Mouse (Mus musculus): ENCODE results near the gene Srgap3. TPM values are rescaled to one million over a fixed set of nuclear protein-coding genes. Genes with fewer than 3 reads are reported as not detected.

The Srgap3 gene
- polyA plus RNA-seq, 1 experiment, result 77.3 TPM

DNA sequence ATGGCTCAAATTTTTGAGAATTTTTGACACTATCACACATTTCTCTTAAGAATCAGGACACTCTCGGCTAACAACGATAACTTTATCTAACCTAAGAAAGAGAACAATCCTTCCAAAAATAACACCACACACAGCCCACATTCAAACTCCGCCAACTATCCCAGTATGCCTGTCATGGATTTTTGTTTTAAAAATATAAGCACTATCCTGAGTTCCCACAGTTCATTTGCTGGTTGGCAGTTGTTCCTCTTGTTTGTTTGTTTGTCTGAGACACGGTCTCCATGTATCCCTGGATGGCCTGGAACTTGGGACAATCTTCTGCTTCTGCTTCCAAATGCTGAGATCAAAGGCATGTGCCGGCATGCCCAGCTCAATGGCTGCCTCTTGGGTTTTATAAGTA is 205.3 kb downstream of the Srgap3 start:
- TF ChIP-seq CTCF (IDR thresholded peaks at IDR 0.05; ENCODE audit: insufficient read depth, low read depth, low read length), result no peak
- TF ChIP-seq POLR2A (IDR thresholded peaks at IDR 0.05; ENCODE audit: insufficient read depth, low read depth, low read length), result no peak
- Histone ChIP-seq H3K4me1 (ENCODE audit: control insufficient read depth, insufficient read depth, low read length) (no peaks in the 10 kb centered on the region), H3K4me3 (ENCODE audit: insufficient read depth, low read depth, low read length) (no peak overlapping the region), H3K27ac (ENCODE audit: insufficient read depth, low read depth, low read length) (no peak overlapping the region)
- WGBS, result 42% methylated on average over 5 of the region's 5 CpGs

DNA sequence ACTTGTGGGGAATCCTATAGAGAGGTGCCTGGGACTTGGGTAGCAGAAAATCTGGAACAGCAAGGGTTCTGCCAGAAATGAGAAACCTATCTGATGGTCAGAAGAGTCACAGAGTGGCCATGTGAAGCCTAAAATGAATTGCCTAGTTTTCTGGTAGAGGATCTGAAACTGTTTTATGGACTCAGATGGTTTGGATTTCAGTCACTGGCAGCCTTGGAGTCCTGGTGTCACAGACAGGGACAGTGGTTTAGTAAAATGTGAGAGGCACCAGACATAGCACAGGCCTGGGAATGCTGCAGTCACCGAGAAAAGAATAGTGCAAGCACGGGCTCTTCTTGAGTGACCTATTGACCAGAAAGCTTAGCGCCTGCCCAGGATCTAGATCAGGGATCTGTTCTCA is 207.4 kb downstream of the Srgap3 start:
- WGBS, result 93% methylated on average over 3 of the region's 3 CpGs
- Histone ChIP-seq H3K27ac (ENCODE audit: insufficient read depth, low read depth, low read length) (no peak overlapping the region), H3K4me1 (ENCODE audit: control insufficient read depth, insufficient read depth, low read length) (no peaks in the 10 kb centered on the region), H3K4me3 (ENCODE audit: insufficient read depth, low read depth, low read length) (no peak overlapping the region)
- TF ChIP-seq CTCF (IDR thresholded peaks at IDR 0.05; ENCODE audit: insufficient read depth, low read depth, low read length) (no peak), POLR2A (IDR thresholded peaks at IDR 0.05; ENCODE audit: insufficient read depth, low read depth, low read length) (no peak)

DNA sequence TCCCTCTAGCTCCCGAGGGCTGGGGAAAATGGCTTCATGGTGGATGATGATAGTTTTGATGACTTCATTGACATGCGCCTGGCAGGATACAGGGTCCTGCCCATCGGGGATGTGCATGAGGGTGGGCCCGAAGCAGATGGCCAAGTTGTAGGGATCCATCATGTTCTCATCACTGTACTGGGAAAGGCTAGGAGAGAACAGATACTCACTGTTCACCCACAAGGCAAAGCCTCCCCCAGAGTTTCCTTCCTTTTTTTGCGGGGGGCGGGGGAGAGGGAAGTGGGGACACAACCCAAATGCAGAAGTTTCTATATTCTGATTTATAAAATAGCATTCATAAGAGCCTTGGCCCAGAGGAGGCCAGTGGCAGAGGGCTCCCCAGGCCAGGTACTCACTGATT is 208.1 kb downstream of the Srgap3 start:
- H3K4me1 ChIP-seq (ENCODE audit: control insufficient read depth, insufficient read depth, low read length), result no peaks in the 10 kb centered on the region
- no peak overlapping the region for H3K4me3 ChIP-seq (ENCODE audit: insufficient read depth, low read depth, low read length)
- WGBS, result 80% methylated on average over 6 of the region's 6 CpGs
- TF ChIP-seq POLR2A (IDR thresholded peaks at IDR 0.05; ENCODE audit: insufficient read depth, low read depth, low read length) (no peak), CTCF (IDR thresholded peaks at IDR 0.05; ENCODE audit: insufficient read depth, low read depth, low read length) (no peak)
- H3K27ac ChIP-seq (ENCODE audit: insufficient read depth, low read depth, low read length), result no peak overlapping the region

DNA sequence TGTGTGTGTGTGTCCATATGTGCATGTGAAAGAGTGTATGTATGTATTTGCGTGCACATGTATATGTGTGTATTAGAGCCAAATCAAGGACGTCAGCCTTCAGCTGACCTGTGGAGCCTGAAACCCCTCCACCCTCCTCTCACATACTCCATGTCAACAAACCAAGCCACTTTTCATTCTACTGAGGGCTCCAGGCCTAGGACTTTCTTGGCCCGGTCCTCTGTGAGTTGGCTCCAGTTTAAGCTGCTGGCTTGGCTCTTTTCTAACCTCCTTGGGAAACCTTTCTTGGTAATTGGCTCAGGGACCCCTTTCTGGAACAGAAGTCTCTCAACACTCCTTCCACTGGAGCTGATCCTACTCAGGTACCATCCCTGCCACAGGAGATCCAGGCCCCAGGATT is 210.6 kb downstream of the Srgap3 start:
- 47% methylated on average over 3 of the region's 3 CpGs for WGBS
- no peak overlapping the region for H3K27ac ChIP-seq (ENCODE audit: insufficient read depth, low read depth, low read length)
- H3K4me1 ChIP-seq (ENCODE audit: control insufficient read depth, insufficient read depth, low read length), result no peaks in the 10 kb centered on the region
- TF ChIP-seq CTCF (IDR thresholded peaks at IDR 0.05; ENCODE audit: insufficient read depth, low read depth, low read length) (no peak), POLR2A (IDR thresholded peaks at IDR 0.05; ENCODE audit: insufficient read depth, low read depth, low read length) (no peak)
- no peak overlapping the region for H3K4me3 ChIP-seq (ENCODE audit: insufficient read depth, low read depth, low read length)

DNA sequence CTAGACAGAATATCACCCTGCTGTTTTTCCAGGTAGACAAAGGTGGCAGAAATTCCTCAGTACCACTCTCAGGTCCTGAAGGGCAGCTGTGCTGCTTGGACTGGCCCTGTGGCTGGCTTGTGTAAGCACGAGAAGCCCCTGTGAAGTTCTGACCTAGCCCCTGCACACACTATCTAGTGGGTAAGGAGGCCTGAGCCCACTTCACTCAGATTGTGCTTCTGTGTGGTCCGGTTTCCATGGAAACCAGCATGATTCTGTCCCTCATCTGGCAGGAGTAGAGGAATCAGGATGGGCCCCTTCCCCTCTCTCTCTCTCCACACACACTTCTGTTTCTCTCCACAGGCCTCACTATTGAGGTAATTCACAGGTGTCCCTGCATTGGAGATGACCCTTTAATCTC is 212.0 kb downstream of the Srgap3 start:
- TF ChIP-seq POLR2A (IDR thresholded peaks at IDR 0.05; ENCODE audit: insufficient read depth, low read depth, low read length), result no peak
- peaks cover 2% of the 10 kb centered on the region; the same call in 1 of the 2 replicates for H3K4me1 ChIP-seq (ENCODE audit: control insufficient read depth, insufficient read depth, low read length)
- 88% methylated on average over 2 of the region's 2 CpGs for WGBS
- H3K27ac ChIP-seq (ENCODE audit: insufficient read depth, low read depth, low read length), result no peak overlapping the region
- H3K4me3 ChIP-seq (ENCODE audit: insufficient read depth, low read depth, low read length), result no peak overlapping the region

DNA sequence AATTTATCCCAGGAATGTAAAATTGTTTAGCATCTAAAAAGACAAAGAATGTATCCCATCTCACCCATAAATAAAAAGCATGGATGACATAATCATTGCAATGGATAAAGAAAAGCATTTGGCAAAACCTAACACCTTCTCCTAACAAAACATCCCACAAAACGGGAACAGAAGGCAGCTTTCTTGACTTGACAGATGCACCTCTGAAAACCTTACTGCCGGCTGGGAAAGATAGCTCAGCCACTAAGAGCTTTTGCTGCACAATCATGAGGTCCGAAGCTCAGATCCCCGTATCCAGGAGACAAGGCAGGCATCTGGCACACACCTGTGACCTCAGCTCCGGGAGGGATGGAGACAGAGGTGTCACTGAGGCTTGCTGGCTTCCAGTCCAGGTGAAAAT is 213.1 kb downstream of the Srgap3 start:
- 58% methylated on average over 5 of the region's 5 CpGs for WGBS
- H3K27ac ChIP-seq (ENCODE audit: insufficient read depth, low read depth, low read length), result no peak overlapping the region
- no peak overlapping the region for H3K4me3 ChIP-seq (ENCODE audit: insufficient read depth, low read depth, low read length)
- TF ChIP-seq CTCF (IDR thresholded peaks at IDR 0.05; ENCODE audit: insufficient read depth, low read depth, low read length), result no peak
- no peak for TF ChIP-seq POLR2A (IDR thresholded peaks at IDR 0.05; ENCODE audit: insufficient read depth, low read depth, low read length)
- H3K4me1 ChIP-seq (ENCODE audit: control insufficient read depth, insufficient read depth, low read length), result peaks cover 12% of the 10 kb centered on the region

DNA sequence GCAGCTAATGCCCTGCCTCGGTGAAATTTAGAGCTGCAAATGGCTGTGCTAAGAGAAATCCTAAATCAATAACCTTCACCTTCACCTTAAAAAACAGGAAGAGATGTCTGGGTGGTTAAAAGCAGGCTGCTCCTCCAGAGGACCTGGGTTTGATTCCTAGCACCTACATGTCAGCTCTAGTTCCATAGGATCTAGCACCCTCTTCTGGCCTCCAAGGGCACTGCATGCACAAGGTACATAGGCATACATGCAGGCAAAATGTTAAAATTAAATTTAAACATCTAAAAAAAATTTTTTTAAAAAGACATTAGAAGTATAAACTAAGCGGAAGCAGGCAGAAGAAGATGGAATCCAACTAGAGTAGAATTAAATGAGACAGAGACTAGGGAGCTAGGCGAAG is 214.6 kb downstream of the Srgap3 start:
- Histone ChIP-seq H3K4me3 (ENCODE audit: insufficient read depth, low read depth, low read length) (no peak overlapping the region), H3K27ac (ENCODE audit: insufficient read depth, low read depth, low read length) (no peak overlapping the region), H3K4me1 (ENCODE audit: control insufficient read depth, insufficient read depth, low read length) (peaks cover 17% of the 10 kb centered on the region)
- TF ChIP-seq POLR2A (IDR thresholded peaks at IDR 0.05; ENCODE audit: insufficient read depth, low read depth, low read length) (no peak), CTCF (IDR thresholded peaks at IDR 0.05; ENCODE audit: insufficient read depth, low read depth, low read length) (no peak)
- WGBS, result 85% methylated on average over 3 of the region's 3 CpGs

DNA sequence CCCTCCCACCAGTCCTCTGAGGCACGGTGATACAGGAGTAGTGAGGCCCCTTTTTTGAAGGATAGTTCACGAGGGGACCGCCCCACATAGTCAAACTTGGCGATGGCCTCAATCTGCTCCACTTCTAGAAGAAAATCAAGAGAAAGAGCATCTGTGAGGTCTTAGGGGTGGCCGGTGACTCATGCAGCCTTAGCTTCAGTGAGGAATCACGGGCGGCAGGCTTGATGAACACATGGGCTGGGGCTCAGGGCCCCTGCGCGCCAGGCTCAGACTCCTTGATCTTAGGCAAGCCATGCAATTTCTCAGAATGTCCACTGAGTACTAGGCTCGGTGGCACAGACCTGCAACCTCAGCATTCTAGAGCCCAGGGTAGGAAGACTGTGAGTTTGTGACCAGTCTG is 215.7 kb downstream of the Srgap3 start:
- H3K27ac ChIP-seq (ENCODE audit: insufficient read depth, low read depth, low read length), result no peak overlapping the region
- H3K4me3 ChIP-seq (ENCODE audit: insufficient read depth, low read depth, low read length), result no peak overlapping the region
- peaks cover 17% of the 10 kb centered on the region for H3K4me1 ChIP-seq (ENCODE audit: control insufficient read depth, insufficient read depth, low read length)
- WGBS, result 77% methylated on average over 10 of the region's 10 CpGs
- TF ChIP-seq CTCF (IDR thresholded peaks at IDR 0.05; ENCODE audit: insufficient read depth, low read depth, low read length), result no peak
- no peak for TF ChIP-seq POLR2A (IDR thresholded peaks at IDR 0.05; ENCODE audit: insufficient read depth, low read depth, low read length)

DNA sequence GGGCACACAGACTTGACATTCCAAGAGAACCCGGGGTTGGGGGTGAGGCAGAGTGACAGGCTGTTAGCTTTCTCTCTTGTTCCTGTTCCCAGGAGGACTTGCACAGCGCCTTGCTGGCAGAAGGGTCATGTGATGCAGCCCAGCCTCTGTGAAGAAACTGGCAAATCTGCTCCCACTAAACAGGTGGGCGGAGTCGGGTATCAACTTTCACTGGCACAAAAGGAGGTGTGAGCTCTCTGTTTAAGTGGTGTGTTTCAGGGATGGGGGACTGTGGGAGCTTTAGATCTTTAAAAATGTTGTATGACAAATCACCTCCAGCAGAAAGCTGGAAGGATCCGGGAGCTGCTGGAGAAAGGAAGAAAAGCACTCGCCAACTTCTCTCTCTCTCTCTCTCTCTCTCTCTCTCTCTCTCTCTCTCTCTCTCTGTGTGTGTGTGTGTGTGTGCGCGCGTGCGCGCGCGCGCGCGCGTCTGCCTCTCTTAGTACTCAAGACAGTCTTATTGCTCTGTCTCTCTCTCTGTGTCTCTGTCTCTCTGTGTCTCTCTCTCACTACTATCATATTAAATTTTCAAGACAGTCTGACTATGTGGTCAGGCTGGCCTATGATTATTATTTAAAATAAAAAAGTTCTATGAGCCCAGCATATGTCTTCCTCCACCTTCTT is 218.2 kb downstream of the Srgap3 start:
- TF ChIP-seq POLR2A (IDR thresholded peaks at IDR 0.05; ENCODE audit: insufficient read depth, low read depth, low read length) (no peak), CTCF (IDR thresholded peaks at IDR 0.05; ENCODE audit: insufficient read depth, low read depth, low read length) (no peak)
- Histone ChIP-seq H3K27ac (ENCODE audit: insufficient read depth, low read depth, low read length) (no peak overlapping the region), H3K4me1 (ENCODE audit: control insufficient read depth, insufficient read depth, low read length) (peaks cover 17% of the 10 kb centered on the region), H3K4me3 (ENCODE audit: insufficient read depth, low read depth, low read length) (no peak overlapping the region)
- 6% methylated on average over 17 of the region's 17 CpGs for WGBS

DNA sequence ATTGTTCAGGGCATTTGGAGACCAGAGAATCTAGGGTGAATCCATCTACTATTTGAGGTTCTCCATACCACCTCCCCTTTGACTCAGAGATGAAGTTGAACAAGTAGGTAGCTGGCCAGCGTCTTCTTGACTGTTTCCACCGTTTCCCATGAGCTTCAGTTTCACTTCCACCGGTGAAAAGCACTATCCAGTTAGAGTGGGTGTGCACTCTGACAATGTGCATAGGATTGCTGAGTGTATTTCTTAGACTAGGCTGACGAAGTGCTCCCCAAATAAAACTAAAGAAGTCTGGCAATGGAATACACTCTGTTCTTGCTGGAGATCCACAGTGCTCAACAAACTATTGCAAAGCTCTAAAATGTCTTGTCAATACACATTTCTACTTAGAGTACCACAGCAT is 221.6 kb downstream of the Srgap3 start:
- 71% methylated on average over 4 of the region's 4 CpGs for WGBS
- Histone ChIP-seq H3K27ac (ENCODE audit: insufficient read depth, low read depth, low read length) (no peak overlapping the region), H3K4me3 (ENCODE audit: insufficient read depth, low read depth, low read length) (no peak overlapping the region), H3K4me1 (ENCODE audit: control insufficient read depth, insufficient read depth, low read length) (peaks cover 17% of the 10 kb centered on the region)
- no peak for TF ChIP-seq CTCF (IDR thresholded peaks at IDR 0.05; ENCODE audit: insufficient read depth, low read depth, low read length)
- TF ChIP-seq POLR2A (IDR thresholded peaks at IDR 0.05; ENCODE audit: insufficient read depth, low read depth, low read length), result no peak
